Mouse (Mus musculus): ENCODE results near the gene Tspan11. TPM values are rescaled to one million over a fixed set of nuclear protein-coding genes. Genes with fewer than 3 reads are reported as not detected.

Gene Tspan11
- polyA plus RNA-seq, 1 experiment from 2014 or later: 3.2 TPM

GRCm38 (mm10) chr6:127894999-127895398 is 7.6 kb downstream of the Tspan11 start:
- Histone ChIP-seq H3K4me2 (ENCODE audit: low read length) (no peak overlapping the region), H3K36me3 (ENCODE audit: control insufficient read depth, insufficient read depth, low read length) (no peaks in the 10 kb centered on the region), H3K9me3 (ENCODE audit: control insufficient read depth, low read length) (no peaks in the 10 kb centered on the region; the same call in 1 of the 2 replicates), H3K27me3 (replicated peaks; ENCODE audit: control insufficient read depth, insufficient read depth, low read length) (no peaks in the 10 kb centered on the region), H3K4me3 (ENCODE audit: low read length) (no peak overlapping the region), H3K9ac (ENCODE audit: low read depth, low read length) (no peak overlapping the region), H3K4me1 (ENCODE audit: control insufficient read depth, insufficient read depth, low read depth, low read length) (no peaks in the 10 kb centered on the region), H3K27ac (ENCODE audit: low read depth, low read length) (no peak overlapping the region)
- no peak for ATAC-seq
- WGBS: 43% methylated on average over 6 of the region's 6 CpGs

GRCm38 (mm10) chr6:127896425-127896824 is 9.0 kb downstream of the Tspan11 start:
- H3K4me1 ChIP-seq (ENCODE audit: control insufficient read depth, insufficient read depth, low read depth, low read length): no peaks in the 10 kb centered on the region
- H3K9ac ChIP-seq (ENCODE audit: low read depth, low read length): no peak overlapping the region
- no peaks in the 10 kb centered on the region for H3K36me3 ChIP-seq (ENCODE audit: control insufficient read depth, insufficient read depth, low read length)
- 88% methylated on average over 3 of the region's 3 CpGs for WGBS
- H3K9me3 ChIP-seq (ENCODE audit: control insufficient read depth, low read length): no peaks in the 10 kb centered on the region; the same call in 1 of the 2 replicates
- H3K4me3 ChIP-seq (ENCODE audit: low read length): no peak overlapping the region
- no peak overlapping the region for H3K4me2 ChIP-seq (ENCODE audit: low read length)
- no peak overlapping the region for H3K27ac ChIP-seq (ENCODE audit: low read depth, low read length)
- no peak for ATAC-seq
- H3K27me3 ChIP-seq (replicated peaks; ENCODE audit: control insufficient read depth, insufficient read depth, low read length): no peaks in the 10 kb centered on the region

- no peak overlapping the region for H3K27ac ChIP-seq (ENCODE audit: low read depth, low read length)
- no peak overlapping the region for H3K9ac ChIP-seq (ENCODE audit: low read depth, low read length)
- no peak overlapping the region for H3K4me2 ChIP-seq (ENCODE audit: low read length)
- ATAC-seq: no peak
- no peaks in the 10 kb centered on the region; the same call in 1 of the 2 replicates for H3K9me3 ChIP-seq (ENCODE audit: control insufficient read depth, low read length)
- 75% methylated on average over 3 of the region's 3 CpGs for WGBS
- H3K36me3 ChIP-seq (ENCODE audit: control insufficient read depth, insufficient read depth, low read length): no peaks in the 10 kb centered on the region
- no peaks in the 10 kb centered on the region for H3K27me3 ChIP-seq (replicated peaks; ENCODE audit: control insufficient read depth, insufficient read depth, low read length)
- H3K4me1 ChIP-seq (ENCODE audit: control insufficient read depth, insufficient read depth, low read depth, low read length): no peaks in the 10 kb centered on the region
- no peak overlapping the region for H3K4me3 ChIP-seq (ENCODE audit: low read length)
These were observed 10.0 kb downstream of the Tspan11 start for GRCm38 (mm10) chr6:127897342-127897741.

GRCm38 (mm10) chr6:127900062-127900461 is 12.7 kb downstream of the Tspan11 start:
- 85% methylated on average over 6 of the region's 6 CpGs for WGBS
- no peaks in the 10 kb centered on the region; the same call in 1 of the 2 replicates for H3K9me3 ChIP-seq (ENCODE audit: control insufficient read depth, low read length)
- ATAC-seq: no peak
- H3K4me2 ChIP-seq (ENCODE audit: low read length): no peak overlapping the region
- no peaks in the 10 kb centered on the region for H3K27me3 ChIP-seq (replicated peaks; ENCODE audit: control insufficient read depth, insufficient read depth, low read length)
- H3K4me3 ChIP-seq (ENCODE audit: low read length): no peak overlapping the region
- no peak overlapping the region for H3K27ac ChIP-seq (ENCODE audit: low read depth, low read length)
- H3K36me3 ChIP-seq (ENCODE audit: control insufficient read depth, insufficient read depth, low read length): no peaks in the 10 kb centered on the region
- no peaks in the 10 kb centered on the region for H3K4me1 ChIP-seq (ENCODE audit: control insufficient read depth, insufficient read depth, low read depth, low read length)
- no peak overlapping the region for H3K9ac ChIP-seq (ENCODE audit: low read depth, low read length)

- no peak overlapping the region for H3K9ac ChIP-seq (ENCODE audit: low read depth, low read length)
- H3K27ac ChIP-seq (ENCODE audit: low read depth, low read length): no peak overlapping the region
- H3K27me3 ChIP-seq (replicated peaks; ENCODE audit: control insufficient read depth, insufficient read depth, low read length): no peaks in the 10 kb centered on the region
- 66% methylated on average over 3 of the region's 3 CpGs for WGBS
- no peaks in the 10 kb centered on the region for H3K36me3 ChIP-seq (ENCODE audit: control insufficient read depth, insufficient read depth, low read length)
- H3K4me1 ChIP-seq (ENCODE audit: control insufficient read depth, insufficient read depth, low read depth, low read length): no peaks in the 10 kb centered on the region
- ATAC-seq: no peak
- no peaks in the 10 kb centered on the region; the same call in 1 of the 2 replicates for H3K9me3 ChIP-seq (ENCODE audit: control insufficient read depth, low read length)
- H3K4me2 ChIP-seq (ENCODE audit: low read length): no peak overlapping the region
- no peak overlapping the region for H3K4me3 ChIP-seq (ENCODE audit: low read length)
These were observed 13.9 kb downstream of the Tspan11 start for GRCm38 (mm10) chr6:127901261-127901660.

GRCm38 (mm10) chr6:127901669-127902068 is 14.3 kb downstream of the Tspan11 start:
- H3K4me3 ChIP-seq (ENCODE audit: low read length): no peak overlapping the region
- WGBS: 74% methylated on average over 5 of the region's 5 CpGs
- ATAC-seq: no peak

GRCm38 (mm10) chr6:127902559-127902958 is 15.2 kb downstream of the Tspan11 start:
- H3K36me3 ChIP-seq (ENCODE audit: control insufficient read depth, insufficient read depth, low read length): no peaks in the 10 kb centered on the region
- no peak overlapping the region for H3K27ac ChIP-seq (ENCODE audit: low read depth, low read length)
- ATAC-seq: no peak
- H3K4me3 ChIP-seq (ENCODE audit: low read length): no peak overlapping the region
- no peaks in the 10 kb centered on the region; the same call in 1 of the 2 replicates for H3K9me3 ChIP-seq (ENCODE audit: control insufficient read depth, low read length)
- H3K4me1 ChIP-seq (ENCODE audit: control insufficient read depth, insufficient read depth, low read depth, low read length): no peaks in the 10 kb centered on the region
- H3K9ac ChIP-seq (ENCODE audit: low read depth, low read length): no peak overlapping the region
- no peak overlapping the region for H3K4me2 ChIP-seq (ENCODE audit: low read length)
- 90% methylated on average over 8 of the region's 8 CpGs for WGBS
- H3K27me3 ChIP-seq (replicated peaks; ENCODE audit: control insufficient read depth, insufficient read depth, low read length): no peaks in the 10 kb centered on the region

More at GRCm38 (mm10) chr6:127901669-127902068, 14.3 kb downstream of the Tspan11 start:
- Histone ChIP-seq H3K9me3 (ENCODE audit: control insufficient read depth, low read length) (no peaks in the 10 kb centered on the region; the same call in 1 of the 2 replicates), H3K4me1 (ENCODE audit: control insufficient read depth, insufficient read depth, low read depth, low read length) (no peaks in the 10 kb centered on the region), H3K36me3 (ENCODE audit: control insufficient read depth, insufficient read depth, low read length) (no peaks in the 10 kb centered on the region), H3K27ac (ENCODE audit: low read depth, low read length) (no peak overlapping the region), H3K4me2 (ENCODE audit: low read length) (no peak overlapping the region), H3K9ac (ENCODE audit: low read depth, low read length) (no peak overlapping the region), H3K27me3 (replicated peaks; ENCODE audit: control insufficient read depth, insufficient read depth, low read length) (no peaks in the 10 kb centered on the region)

- WGBS: 95% methylated on average over 4 of the region's 4 CpGs
- no peak for ATAC-seq
- H3K9me3 ChIP-seq (ENCODE audit: control insufficient read depth, low read length): no peaks in the 10 kb centered on the region
These were observed 23.2 kb downstream of the Tspan11 start for GRCm38 (mm10) chr6:127910638-127911037.

GRCm38 (mm10) chr6:127911687-127912086 is 24.3 kb downstream of the Tspan11 start:
- 69% methylated on average over 4 of the region's 4 CpGs for WGBS
- Histone ChIP-seq H3K4me3 (ENCODE audit: low read length) (no peak overlapping the region), H3K27me3 (replicated peaks; ENCODE audit: control insufficient read depth, insufficient read depth, low read length) (no peaks in the 10 kb centered on the region), H3K27ac (ENCODE audit: low read depth, low read length) (no peak overlapping the region), H3K4me2 (ENCODE audit: low read length) (no peak overlapping the region), H3K36me3 (ENCODE audit: control insufficient read depth, insufficient read depth, low read length) (no peaks in the 10 kb centered on the region), H3K9ac (ENCODE audit: low read depth, low read length) (no peak overlapping the region), H3K9me3 (ENCODE audit: control insufficient read depth, low read length) (no peaks in the 10 kb centered on the region), H3K4me1 (ENCODE audit: control insufficient read depth, insufficient read depth, low read depth, low read length) (no peaks in the 10 kb centered on the region)
- ATAC-seq: no peak

More at GRCm38 (mm10) chr6:127910638-127911037, 23.2 kb downstream of the Tspan11 start:
- Histone ChIP-seq H3K4me3 (ENCODE audit: low read length) (no peak overlapping the region), H3K27ac (ENCODE audit: low read depth, low read length) (no peak overlapping the region), H3K36me3 (ENCODE audit: control insufficient read depth, insufficient read depth, low read length) (no peaks in the 10 kb centered on the region), H3K27me3 (replicated peaks; ENCODE audit: control insufficient read depth, insufficient read depth, low read length) (no peaks in the 10 kb centered on the region), H3K4me1 (ENCODE audit: control insufficient read depth, insufficient read depth, low read depth, low read length) (no peaks in the 10 kb centered on the region), H3K9ac (ENCODE audit: low read depth, low read length) (no peak overlapping the region), H3K4me2 (ENCODE audit: low read length) (no peak overlapping the region)

- 91% methylated on average over 3 of the region's 3 CpGs for WGBS
- no peaks in the 10 kb centered on the region for H3K27me3 ChIP-seq (replicated peaks; ENCODE audit: control insufficient read depth, insufficient read depth, low read length)
- H3K27ac ChIP-seq (ENCODE audit: low read depth, low read length): no peak overlapping the region
- no peak overlapping the region for H3K9ac ChIP-seq (ENCODE audit: low read depth, low read length)
- no peaks in the 10 kb centered on the region for H3K4me1 ChIP-seq (ENCODE audit: control insufficient read depth, insufficient read depth, low read depth, low read length)
- ATAC-seq: no peak
- no peaks in the 10 kb centered on the region for H3K36me3 ChIP-seq (ENCODE audit: control insufficient read depth, insufficient read depth, low read length)
- H3K9me3 ChIP-seq (ENCODE audit: control insufficient read depth, low read length): no peaks in the 10 kb centered on the region
- H3K4me3 ChIP-seq (ENCODE audit: low read length): no peak overlapping the region
- no peak overlapping the region for H3K4me2 ChIP-seq (ENCODE audit: low read length)
These were observed 25.5 kb downstream of the Tspan11 start for GRCm38 (mm10) chr6:127912938-127913337.

All from hindbrain, embryonic 16.5 days (tissue).